Mouse (Mus musculus): Measurements from ENCODE around the gene Pgap3. TPM values are rescaled to one million over a fixed set of nuclear protein-coding genes. Genes with fewer than 3 reads are reported as not detected.

Pgap3 gene
- polyA plus RNA-seq, 1 experiment from 2014 or later: 17.4 TPM

- no peak for DNase-seq (ENCODE audit: low spot score)
- Histone ChIP-seq H3K9me3 (replicated peaks; ENCODE audit: low read length) (no peaks in the 10 kb centered on the region), H3K9ac (ENCODE audit: low read depth, low read length) (no peak overlapping the region), H3K36me3 (ENCODE audit: insufficient read depth, low read length) (no peaks in the 10 kb centered on the region), H3K4me1 (replicated peaks; ENCODE audit: insufficient read depth, low read length) (peaks cover 6% of the 10 kb centered on the region; the same call in 1 of the 2 replicates), H3K27ac (no peak overlapping the region), H3K4me3 (replicated peaks; ENCODE audit: low read depth, low read length) (no peak overlapping the region), H3K27me3 (ENCODE audit: insufficient read depth, low read length) (no peaks in the 10 kb centered on the region), H3K4me2 (ENCODE audit: low read length) (no peak overlapping the region)
- ATAC-seq (replicated peaks; ENCODE audit: low FRiP score, low read depth): no peak
- 82% methylated on average over 10 of the region's 10 CpGs for WGBS
- no peak for TF ChIP-seq CTCF (IDR thresholded peaks at IDR 0.05; ENCODE audit: low read depth)
Observed at GRCm38 (mm10) chr11:98366290-98366689, 34.0 kb downstream of the Pgap3 start.

GRCm38 (mm10) chr11:98364410-98364809, 35.9 kb downstream of the Pgap3 start:
- WGBS: 96% methylated on average over 5 of the region's 5 CpGs
- TF ChIP-seq CTCF (IDR thresholded peaks at IDR 0.05; ENCODE audit: low read depth): no peak
- Histone ChIP-seq H3K9me3 (replicated peaks; ENCODE audit: low read length) (no peaks in the 10 kb centered on the region), H3K4me2 (ENCODE audit: low read length) (no peak overlapping the region), H3K9ac (ENCODE audit: low read depth, low read length) (no peak overlapping the region), H3K4me3 (replicated peaks; ENCODE audit: low read depth, low read length) (no peak overlapping the region), H3K36me3 (ENCODE audit: insufficient read depth, low read length) (no peaks in the 10 kb centered on the region), H3K27ac (no peak overlapping the region), H3K4me1 (replicated peaks; ENCODE audit: insufficient read depth, low read length) (peaks cover 17% of the 10 kb centered on the region), H3K27me3 (ENCODE audit: insufficient read depth, low read length) (no peaks in the 10 kb centered on the region)
- ATAC-seq (replicated peaks; ENCODE audit: low FRiP score, low read depth): no peak
- DNase-seq (ENCODE audit: low spot score): no peak

- Histone ChIP-seq H3K9me3 (replicated peaks; ENCODE audit: low read length) (no peaks in the 10 kb centered on the region), H3K27ac (no peak overlapping the region), H3K27me3 (ENCODE audit: insufficient read depth, low read length) (no peaks in the 10 kb centered on the region), H3K4me1 (replicated peaks; ENCODE audit: insufficient read depth, low read length) (peaks cover 22% of the 10 kb centered on the region), H3K9ac (ENCODE audit: low read depth, low read length) (no peak overlapping the region), H3K4me3 (replicated peaks; ENCODE audit: low read depth, low read length) (no peak overlapping the region), H3K4me2 (ENCODE audit: low read length) (no peak overlapping the region), H3K36me3 (ENCODE audit: insufficient read depth, low read length) (no peaks in the 10 kb centered on the region)
- DNase-seq (ENCODE audit: low spot score): no peak
- no peak for TF ChIP-seq CTCF (IDR thresholded peaks at IDR 0.05; ENCODE audit: low read depth)
- ATAC-seq (replicated peaks; ENCODE audit: low FRiP score, low read depth): no peak
- 85% methylated on average over 5 of the region's 5 CpGs for WGBS
Observed at GRCm38 (mm10) chr11:98363817-98364216, 36.5 kb downstream of the Pgap3 start.

GRCm38 (mm10) chr11:98360866-98361521, 39.3 kb downstream of the Pgap3 start:
- Histone ChIP-seq H3K4me1 (replicated peaks; ENCODE audit: insufficient read depth, low read length) (peaks cover 29% of the 10 kb centered on the region), H3K36me3 (ENCODE audit: insufficient read depth, low read length) (no peaks in the 10 kb centered on the region), H3K9me3 (replicated peaks; ENCODE audit: low read length) (no peaks in the 10 kb centered on the region), H3K27me3 (ENCODE audit: insufficient read depth, low read length) (no peaks in the 10 kb centered on the region), H3K4me2 (ENCODE audit: low read length) (0 out of 2 replicates have a peak overlapping the region, but pooled peaks have one; percentile 1), H3K9ac (ENCODE audit: low read depth, low read length) (0 out of 2 replicates have a peak overlapping the region, but pooled peaks have one; percentile 31), H3K4me3 (replicated peaks; ENCODE audit: low read depth, low read length) (no peak overlapping the region), H3K27ac (peak overlapping the region; percentile 42; the same call in 1 of the 2 replicates)
- TF ChIP-seq CTCF (IDR thresholded peaks at IDR 0.05; ENCODE audit: low read depth): no peak
- DNase-seq (ENCODE audit: low spot score): no peak
- ATAC-seq (replicated peaks; ENCODE audit: low FRiP score, low read depth): no peak
- WGBS: 45% methylated on average over 9 of the region's 9 CpGs

GRCm38 (mm10) chr11:98358161-98359083, 41.9 kb downstream of the Pgap3 start, which contains the start of gene Stard3:
Stard3 (plus strand) TSS chr11:98358368.
- Histone ChIP-seq H3K27me3 (ENCODE audit: insufficient read depth, low read length) (no peaks in the 10 kb centered on the region), H3K9me3 (replicated peaks; ENCODE audit: low read length) (no peaks in the 10 kb centered on the region), H3K4me1 (replicated peaks; ENCODE audit: insufficient read depth, low read length) (peaks cover 29% of the 10 kb centered on the region), H3K4me3 (replicated peaks; ENCODE audit: low read depth, low read length) (peak within 1 kb of the TSS; percentile 77), H3K9ac (ENCODE audit: low read depth, low read length) (peak within 1 kb of the TSS; percentile 76), H3K36me3 (ENCODE audit: insufficient read depth, low read length) (no peaks in the 10 kb centered on the region), H3K4me2 (ENCODE audit: low read length) (peak within 1 kb of the TSS; percentile 76), H3K27ac (peak within 1 kb of the TSS; percentile 97)
- ATAC-seq (replicated peaks; ENCODE audit: low FRiP score, low read depth): peak; percentile 86
- no peak for TF ChIP-seq CTCF (IDR thresholded peaks at IDR 0.05; ENCODE audit: low read depth)
- WGBS: under 1% methylated on average over 60 of the region's 60 CpGs
- DNase-seq (ENCODE audit: low spot score): peak; percentile 95

All from kidney, postnatal 0 days (tissue).